In the genomic region with DNA sequence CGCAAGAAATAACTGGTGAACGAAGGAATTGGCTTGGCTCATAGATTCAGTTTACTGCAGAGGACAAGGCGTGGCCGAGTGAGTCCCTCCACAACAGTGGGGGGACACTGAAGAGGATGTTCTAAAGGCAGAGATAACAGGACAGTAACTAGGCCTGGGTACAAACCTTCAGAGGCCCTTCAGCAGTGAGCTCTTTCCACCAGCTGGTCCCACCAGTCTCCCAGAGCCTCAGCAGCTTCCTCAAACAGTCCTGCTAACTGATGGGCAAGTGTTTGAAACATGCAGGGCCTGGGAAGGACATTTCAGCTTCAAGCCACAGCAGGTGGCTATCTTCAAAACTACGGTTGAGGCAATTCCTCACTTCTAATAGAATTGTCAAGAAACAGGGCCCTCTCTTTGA, we compare ENCODE assay signal across 14 mouse cellular contexts.
"Had no signal": no experiment of that assay in that cellular context is flagged by ENCODE, and none has a peak within 500 bp of the region (broad histone marks: within the 10 kb centered on the region; RNA-seq: fewer than 3 reads in every experiment).

No protein-coding gene starts in this region.

- H3K27ac ChIP-seq: limb, embryonic 15.5 days; liver, embryonic 12.5 days; midbrain, embryonic 15.5 days; neural tube, embryonic 12.5 days had no signal

- H3K9me3 ChIP-seq: limb, embryonic 15.5 days; liver, embryonic 12.5 days; midbrain, embryonic 15.5 days had no signal

- H3K4me1 ChIP-seq: limb, embryonic 15.5 days; midbrain, embryonic 15.5 days; neural tube, embryonic 12.5 days had no signal

- H3K4me3 ChIP-seq: limb, embryonic 15.5 days; liver, embryonic 12.5 days; midbrain, embryonic 15.5 days; neural tube, embryonic 12.5 days had no signal

- DNase-seq: kidney, adult 8-10 months; kidney, postnatal 36 days; layer of hippocampus, adult 9-11 months; layer of hippocampus, postnatal 36 days; retina, postnatal 1 day; right cerebral cortex, postnatal 4 days; spleen, adult 18-20 months; thymus, adult 2 months; thymus, postnatal 25 days had no signal

- H3K36me3 ChIP-seq: limb, embryonic 15.5 days; liver, embryonic 12.5 days; midbrain, embryonic 15.5 days; neural tube, embryonic 12.5 days had no signal

- H3K27me3 ChIP-seq: limb, embryonic 15.5 days; liver, embryonic 12.5 days; midbrain, embryonic 15.5 days; neural tube, embryonic 12.5 days had no signal

- H3K4me2 ChIP-seq: limb, embryonic 15.5 days; liver, embryonic 12.5 days; midbrain, embryonic 11.5 days; midbrain, embryonic 15.5 days; neural tube, embryonic 12.5 days had no signal

- H3K9ac ChIP-seq: limb, embryonic 15.5 days; liver, embryonic 12.5 days; midbrain, embryonic 15.5 days; neural tube, embryonic 12.5 days had no signal

- ATAC-seq: liver, embryonic 12.5 days; midbrain, embryonic 15.5 days had no signal
